Mouse (Mus musculus): ENCODE data around the gene Schip1.

- TF ChIP-seq POLR2A (IDR thresholded peaks at IDR 0.05; ENCODE audit: borderline replicate concordance, control insufficient read depth, low read depth, low read length), result no peak
- no peak for TF ChIP-seq CTCF (IDR thresholded peaks at IDR 0.05; ENCODE audit: control insufficient read depth, insufficient read depth, low read length)
Observed at GRCm38 (mm10) chr3:68368029-68368428, 303.4 kb downstream of the Schip1 start.

Measured in bone marrow, adult 2 months (tissue).